In the genomic region with DNA sequence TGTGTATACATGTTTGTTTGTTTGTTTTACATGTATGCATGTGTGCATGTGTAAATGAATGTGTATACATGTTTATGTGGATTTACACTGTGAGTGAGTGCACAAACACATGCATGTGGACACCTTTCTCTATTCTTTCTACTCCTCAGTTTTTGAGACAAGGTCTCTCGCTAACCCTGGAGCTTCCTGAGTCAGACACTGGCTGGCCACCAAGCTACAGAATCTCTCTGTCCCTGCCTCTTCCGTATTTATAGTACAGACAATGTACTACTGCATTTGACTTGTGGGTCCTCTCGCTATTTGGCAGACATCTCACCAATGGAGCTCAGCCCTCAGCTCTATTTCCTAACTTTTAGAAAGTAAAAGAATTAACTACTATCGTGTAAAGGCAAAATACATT, we compare ENCODE assay signal across 23 mouse cellular contexts.
A peak's percentile ranks its signal among the peaks of the same experiment; 100 is the strongest.
DNase-seq lines count a peak whose midpoint lies in the region; ATAC-seq and TF ChIP-seq lines count a peak whose summit lies in the region.
"Had no signal": no experiment of that assay in that cellular context is flagged by ENCODE, and none has a peak within 500 bp of the region (broad histone marks: within the 10 kb centered on the region; RNA-seq: fewer than 3 reads in every experiment).

No protein-coding gene starts in this region.

- TF ChIP-seq EP300 in lung, postnatal 0 days (IDR thresholded peaks at IDR 0.05), result no peak

- no peaks in the 10 kb centered on the region for H3K27me3 ChIP-seq in heart, embryonic 16.5 days (ENCODE audit: control insufficient read depth, insufficient read depth, low read length)
- H3K27me3 ChIP-seq in lung, postnatal 0 days (replicated peaks; ENCODE audit: insufficient read depth, low read length), result no peaks in the 10 kb centered on the region
- no peaks in the 10 kb centered on the region for H3K27me3 ChIP-seq in limb, embryonic 15.5 days
- H3K27me3 ChIP-seq: embryonic facial prominence, embryonic 12.5 days; forebrain, embryonic 13.5 days; liver, embryonic 12.5 days; neural tube, embryonic 12.5 days had no signal

- peak; percentile 13 to 56 for DNase-seq in adrenal gland, postnatal 36 days
- DNase-seq in adrenal gland, postnatal 4 days (ENCODE audit: low spot score in 2 of 2), result no peak
- DNase-seq in heart, adult 9 months (ENCODE audit: low spot score in 2 of 2), result no peak
- DNase-seq in lung, postnatal 0 days (ENCODE audit: low spot score), result peak; percentile 18
- DNase-seq in lung, adult 2 months, result no peak
- no peak for DNase-seq in thymus, postnatal 4 days
- DNase-seq: cerebellum, adult 11-12 months; gastrocnemius, adult 2 months; heart, postnatal 14 days; kidney, adult 18-20 months; lung, adult 18-20 months; midbrain, embryonic 14.5 days; right cerebral cortex, postnatal 14 days had no signal

- no peak for ATAC-seq in heart, embryonic 16.5 days (replicated peaks; ENCODE audit: extremely low read depth, insufficient read depth, low FRiP score)
- no peak for ATAC-seq in lung, postnatal 0 days
- ATAC-seq in limb, embryonic 15.5 days (ENCODE audit: insufficient number of reproducible peaks, low FRiP score, low TSS enrichment, low read depth), result no peak
- ATAC-seq: inflammation-experienced regulatory T-cells, adult 6 months; liver, embryonic 12.5 days had no signal

- no peak overlapping the region for H3K4me2 ChIP-seq in heart, embryonic 16.5 days (ENCODE audit: low read depth, low read length)
- H3K4me2 ChIP-seq in lung, postnatal 0 days (replicated peaks; ENCODE audit: low read depth, low read length), result no peak overlapping the region
- H3K4me2 ChIP-seq in limb, embryonic 15.5 days, result no peak overlapping the region
- H3K4me2 ChIP-seq: embryonic facial prominence, embryonic 12.5 days; forebrain, embryonic 13.5 days; hindbrain, embryonic 14.5 days; liver, embryonic 12.5 days; neural tube, embryonic 12.5 days had no signal

- no peaks in the 10 kb centered on the region for H3K36me3 ChIP-seq in heart, embryonic 16.5 days (ENCODE audit: control insufficient read depth, insufficient read depth)
- H3K36me3 ChIP-seq in lung, postnatal 0 days (ENCODE audit: insufficient read depth, low read length), result no peaks in the 10 kb centered on the region
- H3K36me3 ChIP-seq in limb, embryonic 15.5 days, result no peaks in the 10 kb centered on the region
- H3K36me3 ChIP-seq: embryonic facial prominence, embryonic 12.5 days; liver, embryonic 12.5 days; neural tube, embryonic 12.5 days had no signal

- H3K4me1 ChIP-seq in heart, embryonic 16.5 days (ENCODE audit: control insufficient read depth, insufficient read depth, low read length), result peaks cover 30% of the 10 kb centered on the region
- H3K4me1 ChIP-seq in lung, postnatal 0 days (ENCODE audit: insufficient read depth, low read depth, low read length), result no peaks in the 10 kb centered on the region; the same call in 1 of the 2 replicates
- peaks cover 5% of the 10 kb centered on the region for H3K4me1 ChIP-seq in lung, adult 2 months (ENCODE audit: control insufficient read depth, insufficient read depth, low read length)
- peaks cover 22% of the 10 kb centered on the region for H3K4me1 ChIP-seq in limb, embryonic 15.5 days
- H3K4me1 ChIP-seq: forebrain, embryonic 13.5 days; liver, embryonic 12.5 days had no signal

- TF ChIP-seq CTCF in lung, postnatal 0 days (IDR thresholded peaks at IDR 0.05), result no peak
- TF ChIP-seq CTCF in lung, adult 2 months (IDR thresholded peaks at IDR 0.05; ENCODE audit: insufficient read depth, low read length), result no peak

- peak overlapping the region; percentile 81 for H3K27ac ChIP-seq in heart, embryonic 16.5 days (ENCODE audit: low read length)
- H3K27ac ChIP-seq in lung, postnatal 0 days (ENCODE audit: low read length), result no peak overlapping the region
- 0 out of 2 replicates have a peak overlapping the region, but pooled peaks have one; percentile 38 for H3K27ac ChIP-seq in limb, embryonic 15.5 days
- H3K27ac ChIP-seq: forebrain, embryonic 13.5 days; gastrocnemius, adult 2 months; hindbrain, embryonic 14.5 days; left cerebral cortex, adult 2 months; liver, embryonic 12.5 days; neural tube, embryonic 12.5 days; stomach, postnatal 0 days had no signal

- no peak overlapping the region for H3K9ac ChIP-seq in heart, embryonic 16.5 days (ENCODE audit: low read length)
- H3K9ac ChIP-seq in lung, postnatal 0 days (replicated peaks; ENCODE audit: low read depth), result no peak overlapping the region
- H3K9ac ChIP-seq in limb, embryonic 15.5 days, result no peak overlapping the region
- H3K9ac ChIP-seq: embryonic facial prominence, embryonic 12.5 days; forebrain, embryonic 13.5 days; hindbrain, embryonic 14.5 days; liver, embryonic 12.5 days; neural tube, embryonic 12.5 days had no signal

- H3K9me3 ChIP-seq in heart, embryonic 16.5 days (replicated peaks; ENCODE audit: control insufficient read depth, low read length), result peaks cover 4% of the 10 kb centered on the region; the same call in 1 of the 2 replicates
- no peaks in the 10 kb centered on the region for H3K9me3 ChIP-seq in lung, postnatal 0 days (ENCODE audit: low read length)
- H3K9me3 ChIP-seq in limb, embryonic 15.5 days, result no peaks in the 10 kb centered on the region
- H3K9me3 ChIP-seq: forebrain, embryonic 13.5 days; liver, embryonic 12.5 days; neural tube, embryonic 12.5 days had no signal

- no peak for TF ChIP-seq POLR2A in lung, adult 2 months (IDR thresholded peaks at IDR 0.05; ENCODE audit: borderline replicate concordance, extremely low read depth, low read depth, low read length)

- H3K4me3 ChIP-seq in heart, embryonic 16.5 days (ENCODE audit: low read length), result no peak overlapping the region
- no peak overlapping the region for H3K4me3 ChIP-seq in lung, postnatal 0 days (ENCODE audit: low read depth, low read length)
- H3K4me3 ChIP-seq in lung, adult 2 months (replicated peaks; ENCODE audit: extremely low read depth, low read depth, low read length), result no peak overlapping the region
- H3K4me3 ChIP-seq in limb, embryonic 15.5 days, result no peak overlapping the region
- H3K4me3 ChIP-seq: embryonic facial prominence, embryonic 12.5 days; forebrain, embryonic 13.5 days; gastrocnemius, adult 2 months; left cerebral cortex, adult 2 months; liver, embryonic 12.5 days; neural tube, embryonic 12.5 days had no signal

- 40% methylated on average over 4 of the region's 4 CpGs for WGBS in heart, embryonic 16.5 days
- 57% methylated on average over 4 of the region's 4 CpGs for WGBS in lung, postnatal 0 days
- WGBS in lung, adult 2 months, result 71% methylated on average over 4 of the region's 4 CpGs
- WGBS in limb, embryonic 15.5 days, result 68% methylated on average over 4 of the region's 4 CpGs

Comparison
In these comparisons a context has a peak if more than half of its experiments do, and no peak if none do; other contexts are left out.
1. DNase-seq: peak in adrenal gland, postnatal 36 days (2 of 2) and lung, postnatal 0 days (single experiment); none in adrenal gland, postnatal 4 days (0 of 2), heart, adult 9 months (0 of 2), lung, adult 2 months (single experiment) and thymus, postnatal 4 days (single experiment).